Mouse (Mus musculus): Measurements from ENCODE around the gene Wnt6. TPM values are rescaled to one million over a fixed set of nuclear protein-coding genes. Genes with fewer than 3 reads are reported as not detected.

Gene Wnt6
- polyA plus RNA-seq, 2 experiments, result 39.9 to 51.8 TPM

DNA sequence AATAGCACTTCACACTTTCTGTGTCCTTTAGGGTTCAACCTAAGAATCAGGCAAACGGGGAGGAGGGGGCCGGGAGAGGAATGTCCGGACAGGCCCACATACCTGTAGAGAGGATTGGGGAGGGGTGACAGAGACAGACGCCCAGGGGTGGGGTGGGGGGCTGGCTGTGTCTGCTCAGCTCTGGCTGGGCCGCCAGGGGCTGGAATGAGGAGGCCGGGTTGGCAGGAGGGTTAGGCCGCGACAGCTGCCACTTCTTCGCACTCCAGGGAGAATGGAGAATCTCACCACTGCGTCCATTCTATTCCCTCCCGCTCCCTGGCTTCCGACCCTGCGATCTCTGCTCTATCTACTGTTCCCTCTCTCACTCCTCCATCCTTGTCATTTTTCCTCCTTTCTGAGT, 11.9 kb downstream of the Wnt6 start:
- H3K9me3 ChIP-seq (ENCODE audit: control insufficient read depth, low read length), result no peaks in the 10 kb centered on the region
- peaks cover 68% of the 10 kb centered on the region for H3K27me3 ChIP-seq (ENCODE audit: control insufficient read depth, insufficient read depth, low read length)
- H3K9ac ChIP-seq (ENCODE audit: low read depth, low read length, severe bottlenecking), result no peak overlapping the region
- ATAC-seq (ENCODE audit: low FRiP score, low read depth), result no peak
- DNase-seq (ENCODE audit: low spot score), result no peak
- peaks cover 3% of the 10 kb centered on the region; the same call in 1 of the 2 replicates for H3K4me1 ChIP-seq (ENCODE audit: control insufficient read depth, insufficient read depth, low read length)
- 3% methylated on average over 12 of the region's 13 CpGs for WGBS
- H3K4me3 ChIP-seq (replicated peaks; ENCODE audit: low read length), result peak overlapping the region; percentile 38
- no peaks in the 10 kb centered on the region for H3K36me3 ChIP-seq (ENCODE audit: control insufficient read depth, insufficient read depth, low read length)
- TF ChIP-seq POLR2A (IDR thresholded peaks at IDR 0.05; ENCODE audit: borderline replicate concordance, extremely low read depth, insufficient read depth, insufficient read length), result no peak
- no peak overlapping the region for H3K27ac ChIP-seq (replicated peaks; ENCODE audit: low read depth, low read length)
- H3K4me2 ChIP-seq (replicated peaks; ENCODE audit: low read depth, low read length, severe bottlenecking), result peak overlapping the region; percentile 71

DNA sequence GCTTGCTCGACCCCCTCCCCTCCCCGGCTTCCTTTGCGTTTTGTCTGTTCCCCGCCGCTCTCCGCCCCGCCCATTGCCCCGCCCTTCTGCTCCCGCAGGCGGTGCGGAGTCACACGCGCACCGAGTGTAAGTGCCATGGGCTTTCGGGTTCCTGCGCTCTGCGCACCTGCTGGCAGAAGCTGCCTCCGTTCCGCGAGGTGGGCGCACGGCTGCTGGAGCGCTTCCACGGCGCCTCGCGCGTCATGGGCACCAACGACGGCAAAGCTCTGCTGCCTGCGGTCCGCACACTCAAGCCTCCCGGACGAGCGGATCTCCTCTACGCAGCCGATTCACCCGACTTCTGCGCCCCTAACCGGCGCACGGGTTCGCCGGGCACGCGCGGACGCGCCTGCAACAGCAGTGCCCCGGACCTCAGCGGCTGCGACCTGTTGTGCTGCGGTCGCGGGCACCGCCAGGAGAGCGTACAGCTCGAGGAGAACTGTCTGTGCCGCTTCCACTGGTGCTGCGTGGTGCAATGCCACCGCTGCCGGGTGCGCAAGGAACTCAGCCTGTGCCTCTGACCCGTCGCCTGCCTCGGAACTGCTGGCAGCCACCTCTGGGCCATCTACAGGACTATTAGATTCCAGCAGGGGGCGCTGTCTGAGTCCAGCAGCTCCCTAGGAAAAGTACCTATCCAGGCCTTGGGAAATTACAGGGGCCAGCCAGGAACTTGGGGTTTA, 12.5 kb downstream of the Wnt6 start:
- Histone ChIP-seq H3K9me3 (ENCODE audit: control insufficient read depth, low read length) (no peaks in the 10 kb centered on the region), H3K4me3 (replicated peaks; ENCODE audit: low read length) (peak overlapping the region; percentile 38), H3K27ac (replicated peaks; ENCODE audit: low read depth, low read length) (no peak overlapping the region), H3K27me3 (ENCODE audit: control insufficient read depth, insufficient read depth, low read length) (peaks cover 69% of the 10 kb centered on the region), H3K36me3 (ENCODE audit: control insufficient read depth, insufficient read depth, low read length) (no peaks in the 10 kb centered on the region), H3K4me1 (ENCODE audit: control insufficient read depth, insufficient read depth, low read length) (peaks cover 6% of the 10 kb centered on the region), H3K4me2 (replicated peaks; ENCODE audit: low read depth, low read length, severe bottlenecking) (peak overlapping the region; percentile 71), H3K9ac (ENCODE audit: low read depth, low read length, severe bottlenecking) (peak overlapping the region; percentile 28; the same call in 1 of the 2 replicates)
- ATAC-seq (ENCODE audit: low FRiP score, low read depth) (no peak), DNase-seq (ENCODE audit: low spot score) (no peak)
- no peak for TF ChIP-seq POLR2A (IDR thresholded peaks at IDR 0.05; ENCODE audit: borderline replicate concordance, extremely low read depth, insufficient read depth, insufficient read length)
- WGBS, result 2% methylated on average over 67 of the region's 67 CpGs

DNA sequence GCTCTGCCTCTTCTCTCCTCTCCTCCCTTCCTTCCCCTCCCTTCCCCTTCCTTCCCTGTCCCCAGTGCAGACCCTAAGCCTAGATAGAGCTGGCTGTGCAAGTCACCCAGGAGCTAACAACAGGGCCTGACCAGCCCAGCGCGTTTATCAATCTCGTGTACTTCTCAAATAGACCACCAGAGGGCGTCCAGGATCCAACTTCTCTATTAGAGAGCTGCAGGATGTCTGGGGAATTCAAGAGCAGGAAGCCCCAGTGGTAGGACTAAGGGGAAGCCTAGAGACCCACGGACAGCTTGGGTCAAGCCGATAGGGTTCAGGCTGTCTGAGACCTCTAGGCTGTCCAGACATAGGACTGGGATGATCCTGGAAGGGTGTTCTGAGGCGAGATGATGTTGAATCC, 16.2 kb downstream of the Wnt6 start:
- TF ChIP-seq POLR2A (IDR thresholded peaks at IDR 0.05; ENCODE audit: borderline replicate concordance, extremely low read depth, insufficient read depth, insufficient read length), result no peak
- no peaks in the 10 kb centered on the region for H3K9me3 ChIP-seq (ENCODE audit: control insufficient read depth, low read length)
- H3K4me1 ChIP-seq (ENCODE audit: control insufficient read depth, insufficient read depth, low read length), result peaks cover 23% of the 10 kb centered on the region
- no peak overlapping the region for H3K4me3 ChIP-seq (replicated peaks; ENCODE audit: low read length)
- no peaks in the 10 kb centered on the region for H3K36me3 ChIP-seq (ENCODE audit: control insufficient read depth, insufficient read depth, low read length)
- DNase-seq (ENCODE audit: low spot score) (peak; percentile 90), ATAC-seq (ENCODE audit: low FRiP score, low read depth) (no peak)
- peaks cover 75% of the 10 kb centered on the region for H3K27me3 ChIP-seq (ENCODE audit: control insufficient read depth, insufficient read depth, low read length)
- H3K9ac ChIP-seq (ENCODE audit: low read depth, low read length, severe bottlenecking), result no peak overlapping the region
- 4% methylated on average over 7 of the region's 7 CpGs for WGBS
- H3K4me2 ChIP-seq (replicated peaks; ENCODE audit: low read depth, low read length, severe bottlenecking), result no peak overlapping the region
- no peak overlapping the region for H3K27ac ChIP-seq (replicated peaks; ENCODE audit: low read depth, low read length)

DNA sequence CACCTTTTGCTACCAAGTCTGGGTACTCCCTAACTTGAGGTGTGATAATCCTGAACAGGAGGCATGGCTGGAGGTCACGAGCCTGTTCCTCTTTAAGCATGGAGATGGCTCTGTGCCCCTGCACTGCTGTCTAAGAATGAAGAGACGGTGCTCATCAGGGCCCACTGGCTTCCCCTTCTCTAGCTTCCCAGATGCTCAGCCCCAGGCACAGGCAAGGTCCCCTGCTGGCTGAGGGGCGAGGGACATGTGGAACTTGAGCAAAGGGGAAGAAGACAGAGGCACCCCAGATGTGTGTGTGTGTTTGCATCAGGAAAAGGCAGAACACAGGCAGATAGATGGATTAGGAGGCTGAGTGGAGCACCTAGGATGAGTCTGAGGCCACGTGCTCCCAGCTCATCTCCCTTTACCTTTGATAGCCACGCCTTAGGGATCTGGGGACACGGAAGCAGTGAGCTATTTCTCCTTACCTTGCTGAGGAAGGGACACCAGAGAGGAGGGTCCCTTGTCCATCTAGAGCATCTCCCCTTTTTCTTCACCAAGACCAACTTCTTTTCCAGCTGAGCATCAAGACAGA, 17.0 kb downstream of the Wnt6 start:
- no peak overlapping the region for H3K27ac ChIP-seq (replicated peaks; ENCODE audit: low read depth, low read length)
- H3K9ac ChIP-seq (ENCODE audit: low read depth, low read length, severe bottlenecking), result no peak overlapping the region
- H3K9me3 ChIP-seq (ENCODE audit: control insufficient read depth, low read length), result no peaks in the 10 kb centered on the region
- no peak overlapping the region for H3K4me3 ChIP-seq (replicated peaks; ENCODE audit: low read length)
- WGBS, result 21% methylated on average over 6 of the region's 6 CpGs
- peaks cover 75% of the 10 kb centered on the region for H3K27me3 ChIP-seq (ENCODE audit: control insufficient read depth, insufficient read depth, low read length)
- peaks cover 20% of the 10 kb centered on the region for H3K4me1 ChIP-seq (ENCODE audit: control insufficient read depth, insufficient read depth, low read length)
- H3K4me2 ChIP-seq (replicated peaks; ENCODE audit: low read depth, low read length, severe bottlenecking), result no peak overlapping the region
- ATAC-seq (ENCODE audit: low FRiP score, low read depth), result no peak
- H3K36me3 ChIP-seq (ENCODE audit: control insufficient read depth, insufficient read depth, low read length), result no peaks in the 10 kb centered on the region
- DNase-seq (ENCODE audit: low spot score), result no peak
- TF ChIP-seq POLR2A (IDR thresholded peaks at IDR 0.05; ENCODE audit: borderline replicate concordance, extremely low read depth, insufficient read depth, insufficient read length), result no peak

DNA sequence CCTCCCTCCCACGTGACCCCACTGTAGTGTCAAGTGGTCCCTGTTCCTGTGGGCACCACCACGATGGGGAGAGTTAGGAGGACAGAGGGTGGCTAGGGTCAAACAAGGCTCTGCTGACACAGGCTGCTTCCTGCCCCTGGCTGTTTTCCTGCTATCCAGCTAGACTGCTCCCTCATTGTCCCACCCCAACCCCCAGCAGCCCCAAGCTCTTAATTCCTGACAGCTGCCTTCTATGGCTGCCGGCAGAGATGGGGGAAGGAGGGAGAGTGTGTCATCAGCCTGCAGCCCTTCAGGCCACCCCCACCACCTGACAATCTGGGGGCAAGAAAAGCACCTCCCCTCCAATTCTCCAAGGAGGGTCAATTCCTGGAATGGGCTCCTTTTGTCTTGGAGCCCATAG, 18.4 kb downstream of the Wnt6 start:
- TF ChIP-seq POLR2A (IDR thresholded peaks at IDR 0.05; ENCODE audit: borderline replicate concordance, extremely low read depth, insufficient read depth, insufficient read length), result no peak
- ATAC-seq (ENCODE audit: low FRiP score, low read depth) (no peak), DNase-seq (ENCODE audit: low spot score) (no peak)
- Histone ChIP-seq H3K9me3 (ENCODE audit: control insufficient read depth, low read length) (no peaks in the 10 kb centered on the region), H3K4me1 (ENCODE audit: control insufficient read depth, insufficient read depth, low read length) (peaks cover 33% of the 10 kb centered on the region), H3K36me3 (ENCODE audit: control insufficient read depth, insufficient read depth, low read length) (no peaks in the 10 kb centered on the region), H3K4me2 (replicated peaks; ENCODE audit: low read depth, low read length, severe bottlenecking) (no peak overlapping the region), H3K4me3 (replicated peaks; ENCODE audit: low read length) (no peak overlapping the region), H3K27me3 (ENCODE audit: control insufficient read depth, insufficient read depth, low read length) (peaks cover 75% of the 10 kb centered on the region), H3K9ac (ENCODE audit: low read depth, low read length, severe bottlenecking) (no peak overlapping the region), H3K27ac (replicated peaks; ENCODE audit: low read depth, low read length) (no peak overlapping the region)
- 7% methylated on average over 3 of the region's 3 CpGs for whole genome bisulfite sequencing

Measured in limb, embryonic 14.5 days (tissue).